Mouse (Mus musculus): ENCODE results near the gene Tgfbr3l.

The Tgfbr3l gene

GRCm38 (mm10) chr8:4259805-4260170 is 11.8 kb downstream of the Tgfbr3l start:
- no peak for ATAC-seq (ENCODE audit: insufficient number of reproducible peaks, low FRiP score, low TSS enrichment)

GRCm38 (mm10) chr8:4263105-4263791 is 15.2 kb downstream of the Tgfbr3l start:
- no peak for ATAC-seq (ENCODE audit: insufficient number of reproducible peaks, low FRiP score, low TSS enrichment)

GRCm38 (mm10) chr8:4265160-4265914 is 17.3 kb downstream of the Tgfbr3l start:
- no peak for ATAC-seq (ENCODE audit: insufficient number of reproducible peaks, low FRiP score, low TSS enrichment)

- no peak for ATAC-seq (ENCODE audit: insufficient number of reproducible peaks, low FRiP score, low TSS enrichment)
These were observed 19.6 kb downstream of the Tgfbr3l start for GRCm38 (mm10) chr8:4267627-4268026.

- no peak for ATAC-seq (ENCODE audit: insufficient number of reproducible peaks, low FRiP score, low TSS enrichment)
These were observed 21.6 kb downstream of the Tgfbr3l start for GRCm38 (mm10) chr8:4269609-4270008.

GRCm38 (mm10) chr8:4275275-4276110 is 27.5 kb downstream of the Tgfbr3l start, which contains the start of gene Timm44:
Gene Timm44, minus strand, starts transcription at chr8:4275913.
- ATAC-seq (ENCODE audit: insufficient number of reproducible peaks, low FRiP score, low TSS enrichment), result peak; percentile 95

GRCm38 (mm10) chr8:4276111-4276465 is 28.1 kb downstream of the Tgfbr3l start:
- ATAC-seq (ENCODE audit: insufficient number of reproducible peaks, low FRiP score, low TSS enrichment), result no peak

- no peak for ATAC-seq (ENCODE audit: insufficient number of reproducible peaks, low FRiP score, low TSS enrichment)
These were observed 44.7 kb downstream of the Tgfbr3l start for GRCm38 (mm10) chr8:4292738-4293137.

- ATAC-seq (ENCODE audit: insufficient number of reproducible peaks, low FRiP score, low TSS enrichment), result no peak
These were observed 49.8 kb downstream of the Tgfbr3l start for GRCm38 (mm10) chr8:4297822-4298221.

Data from cerebellum, adult (tissue).